ENCODE assay signal across 13 mouse cellular contexts in the genomic region with DNA sequence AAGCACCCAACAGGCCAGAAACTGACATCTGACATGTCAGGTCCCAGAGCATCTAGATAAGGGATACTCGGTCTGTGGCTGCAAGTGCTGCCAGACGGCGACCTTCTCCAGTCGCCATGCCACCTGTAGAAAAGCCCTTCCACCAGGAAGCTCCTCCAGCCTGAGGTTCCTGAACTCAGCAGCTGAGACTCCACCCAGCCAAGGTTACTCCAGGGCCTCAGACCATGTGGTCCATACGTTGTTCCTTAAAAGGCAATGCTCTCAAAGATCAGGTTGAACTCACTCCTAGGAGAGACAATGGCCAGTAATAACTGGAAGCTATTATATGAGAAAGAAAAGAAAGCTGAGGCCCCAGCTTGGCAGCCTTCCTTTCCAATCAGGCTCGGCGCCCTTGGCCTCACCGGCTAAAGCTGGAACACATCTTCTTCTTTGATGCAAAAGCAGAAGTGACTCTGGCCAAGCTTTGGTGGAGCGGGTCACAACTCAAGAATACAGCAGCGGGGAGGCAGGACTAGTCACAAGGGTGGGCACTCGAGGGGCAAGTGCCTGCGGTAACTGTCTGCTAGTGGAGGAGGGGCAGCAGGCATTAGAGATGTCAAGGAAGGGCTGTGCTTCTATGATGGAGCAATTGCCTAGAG. TPM values are rescaled to one million over a fixed set of nuclear protein-coding genes. Genes with fewer than 3 reads are reported as not detected.
A peak's percentile ranks its signal among the peaks of the same experiment; 100 is the strongest.
DNase-seq lines count a peak whose midpoint lies in the region; ATAC-seq and TF ChIP-seq lines count a peak whose summit lies in the region.
"Had no signal": no experiment of that assay in that cellular context is flagged by ENCODE, and none has a peak within 500 bp of the region (broad histone marks: within the 10 kb centered on the region; RNA-seq: fewer than 3 reads in every experiment).

No protein-coding gene starts in this region.

- intact Hi-C loops in gastrocnemius, adult 2 months (cut with DNase I): no loop called here

- no peak overlapping the region for H3K4me2 ChIP-seq in lung, postnatal 0 days (replicated peaks; ENCODE audit: low read depth, low read length)
- 0 out of 2 replicates have a peak overlapping the region, but pooled peaks have one; percentile 14 for H3K4me2 ChIP-seq in intestine, postnatal 0 days (replicated peaks; ENCODE audit: low read depth)
- H3K4me2 ChIP-seq: stomach, embryonic 15.5 days had no signal

- TF ChIP-seq POLR2A in lung, adult 2 months (IDR thresholded peaks at IDR 0.05; ENCODE audit: borderline replicate concordance, extremely low read depth, low read depth, low read length): no peak

- ATAC-seq in lung, postnatal 0 days: no peak
- peak; percentile 68 for ATAC-seq in intestine, postnatal 0 days

- H3K9ac ChIP-seq in lung, postnatal 0 days (replicated peaks; ENCODE audit: low read depth): no peak overlapping the region
- no peak overlapping the region for H3K9ac ChIP-seq in intestine, postnatal 0 days (ENCODE audit: low read depth, low read length)
- H3K9ac ChIP-seq: stomach, embryonic 15.5 days had no signal

- H3K36me3 ChIP-seq in lung, postnatal 0 days (ENCODE audit: insufficient read depth, low read length): no peaks in the 10 kb centered on the region
- no peaks in the 10 kb centered on the region; the same call in 1 of the 2 replicates for H3K36me3 ChIP-seq in intestine, postnatal 0 days (ENCODE audit: control insufficient read depth, insufficient read depth)
- H3K36me3 ChIP-seq: stomach, embryonic 15.5 days had no signal

- TF ChIP-seq CTCF in gastrocnemius, adult 2 months (IDR thresholded peaks at IDR 0.05): no peak
- TF ChIP-seq CTCF in lung, postnatal 0 days (IDR thresholded peaks at IDR 0.05): no peak
- TF ChIP-seq CTCF in lung, adult 2 months (IDR thresholded peaks at IDR 0.05; ENCODE audit: insufficient read depth, low read length): no peak
- no peak for TF ChIP-seq CTCF in intestine, postnatal 0 days (IDR thresholded peaks at IDR 0.05; ENCODE audit: low read depth)

- WGBS in lung, postnatal 0 days: 69% methylated on average over 12 of the region's 12 CpGs
- WGBS in lung, adult 2 months: 65% methylated on average over 12 of the region's 12 CpGs
- WGBS in intestine, postnatal 0 days: 58% methylated on average over 12 of the region's 12 CpGs

- no peak overlapping the region for H3K4me3 ChIP-seq in gastrocnemius, adult 2 months
- no peak overlapping the region for H3K4me3 ChIP-seq in lung, postnatal 0 days (ENCODE audit: low read depth, low read length)
- no peak overlapping the region for H3K4me3 ChIP-seq in lung, adult 2 months (replicated peaks; ENCODE audit: extremely low read depth, low read depth, low read length)
- no peak overlapping the region for H3K4me3 ChIP-seq in intestine, postnatal 0 days (ENCODE audit: low read depth, low read length)
- H3K4me3 ChIP-seq: stomach, embryonic 15.5 days had no signal

- peak; percentile 12 for DNase-seq in gastrocnemius, adult 2 months
- no peak for DNase-seq in gastrocnemius, postnatal 4 days (ENCODE audit: low spot score in 2 of 2)
- no peak for DNase-seq in lung, postnatal 0 days (ENCODE audit: low spot score)
- DNase-seq in lung, adult 2 months: no peak
- no peak for DNase-seq in neural tube, embryonic 10.5 days (ENCODE audit: extremely low spot score, low spot score)
- no peak for DNase-seq in yolk sac, embryonic 10.5 days (ENCODE audit: low spot score)
- no peak for DNase-seq in kidney, postnatal 36 days
- DNase-seq: cerebellum, adult 8-10 months; kidney, adult 18-20 months; lung, postnatal 4 days; thymus, postnatal 36 days had no signal

- H3K9me3 ChIP-seq in lung, postnatal 0 days (ENCODE audit: low read length): no peaks in the 10 kb centered on the region
- H3K9me3 ChIP-seq in intestine, postnatal 0 days (ENCODE audit: control insufficient read depth): no peaks in the 10 kb centered on the region
- H3K9me3 ChIP-seq: stomach, embryonic 15.5 days had no signal

- TF ChIP-seq EP300 in lung, postnatal 0 days (IDR thresholded peaks at IDR 0.05): no peak

- no peaks in the 10 kb centered on the region for H3K27me3 ChIP-seq in lung, postnatal 0 days (replicated peaks; ENCODE audit: insufficient read depth, low read length)
- H3K27me3 ChIP-seq in intestine, postnatal 0 days (replicated peaks; ENCODE audit: control insufficient read depth, insufficient read depth, low read length): no peaks in the 10 kb centered on the region
- H3K27me3 ChIP-seq: stomach, embryonic 15.5 days had no signal

- no peak overlapping the region; the same call in 1 of the 2 replicates for H3K27ac ChIP-seq in gastrocnemius, adult 2 months
- H3K27ac ChIP-seq in lung, postnatal 0 days (ENCODE audit: low read length): peak overlapping the region; percentile 32; the same call in 1 of the 2 replicates
- peak overlapping the region; percentile 41; the same call in 1 of the 2 replicates for H3K27ac ChIP-seq in intestine, postnatal 0 days (ENCODE audit: low read depth, low read length)
- H3K27ac ChIP-seq: stomach, embryonic 15.5 days had no signal

- peaks cover 5% of the 10 kb centered on the region; the same call in 1 of the 2 replicates for H3K4me1 ChIP-seq in lung, postnatal 0 days (ENCODE audit: insufficient read depth, low read depth, low read length)
- H3K4me1 ChIP-seq in lung, adult 2 months (ENCODE audit: control insufficient read depth, insufficient read depth, low read length): peaks cover 3% of the 10 kb centered on the region; the same call in 1 of the 2 replicates
- 0 out of 2 replicates have a peak, but pooled peaks cover 2% of the 10 kb centered on the region for H3K4me1 ChIP-seq in intestine, postnatal 0 days (replicated peaks; ENCODE audit: control insufficient read depth, insufficient read depth, low read length)

RNA-seq across cellular contexts. Expression of gene Mical3, which starts 53.8 kb away (rescaled TPM):
- 10 to 100 TPM; 53.3 to 71.9 TPM for total RNA-seq in gastrocnemius, adult 2 months (2021)
- 100 to 1,000 TPM in 1 of 2 experiments, 10 to 100 TPM in 1; 99.9 to 103 TPM for total RNA-seq in gastrocnemius, postnatal 4 days (2021)
- polyA plus RNA-seq in lung, postnatal 0 days (2015; fragmentation: Nextera tagmentation; extraction: Ambion mirVana): 12.6 and 12.8 TPM in 2 replicates
- polyA plus RNA-seq in lung, adult 2 months (2012; rRNA removed): 17.8 and 24.3 TPM in 2 replicates
- 3.6 and 4.5 TPM in 2 replicates for polyA plus RNA-seq in intestine, postnatal 0 days (2015; fragmentation: Nextera tagmentation; extraction: Ambion mirVana)
